In genomic region chr19:4534646-4535045, GRCm38 (mm10) we compare ENCODE assay signal across 24 mouse cellular contexts. TPM values are rescaled to one million over a fixed set of nuclear protein-coding genes. Genes with fewer than 3 reads are reported as not detected.
"Had no signal": no experiment of that assay in that cellular context is flagged by ENCODE, and none has a peak within 500 bp of the region (broad histone marks: within the 10 kb centered on the region; RNA-seq: fewer than 3 reads in every experiment).

No protein-coding gene starts in this region.

- H3K4me3 ChIP-seq: lung, embryonic 15.5 days; megakaryocyte, embryonic 14.5 days; midbrain, embryonic 13.5 days; midbrain, embryonic 15.5 days; neural tube, embryonic 12.5 days had no signal

- H3K36me3 ChIP-seq: lung, embryonic 15.5 days; midbrain, embryonic 13.5 days; midbrain, embryonic 15.5 days; neural tube, embryonic 12.5 days had no signal

- H3K4me2 ChIP-seq: lung, embryonic 15.5 days; midbrain, embryonic 11.5 days; midbrain, embryonic 13.5 days; midbrain, embryonic 15.5 days; neural tube, embryonic 12.5 days had no signal

- H3K27ac ChIP-seq: lung, embryonic 15.5 days; macrophage; midbrain, embryonic 13.5 days; midbrain, embryonic 15.5 days; neural tube, embryonic 12.5 days had no signal

- H3K9me3 ChIP-seq: lung, embryonic 15.5 days; megakaryocyte, embryonic 14.5 days; midbrain, embryonic 13.5 days; midbrain, embryonic 15.5 days; neural tube, embryonic 12.5 days had no signal

- H3K4me1 ChIP-seq: lung, embryonic 15.5 days; megakaryocyte, embryonic 14.5 days; midbrain, embryonic 13.5 days; midbrain, embryonic 15.5 days; neural tube, embryonic 12.5 days had no signal

- H3K9ac ChIP-seq: lung, embryonic 15.5 days; midbrain, embryonic 13.5 days; midbrain, embryonic 15.5 days; neural tube, embryonic 12.5 days had no signal

- DNase-seq: lung, adult 2 months; lung, postnatal 14 days; lung, postnatal 36 days; right cerebral cortex, postnatal 25 days; right cerebral cortex, postnatal 4 days; spleen, adult 18-20 months; thymus, adult 18-20 months; thymus, postnatal 14 days; thymus, postnatal 36 days had no signal

- ATAC-seq: lung, postnatal 0 days; midbrain, embryonic 13.5 days; midbrain, embryonic 15.5 days had no signal

- H3K27me3 ChIP-seq: lung, embryonic 15.5 days; midbrain, embryonic 13.5 days; midbrain, embryonic 15.5 days; neural tube, embryonic 12.5 days had no signal

RNA-seq across cellular contexts. Expression of gene Pcx, which starts 24.4 kb away (rescaled TPM):
- total RNA-seq: monocyte, adult 5-6 weeks had no signal

RNA-seq across cellular contexts. Expression of gene 2010003K11Rik, which starts 36.3 kb away (rescaled TPM):
- total RNA-seq: megakaryocyte progenitor cell, adult 5-6 weeks; midbrain, postnatal 0 days; monocyte, adult 5-6 weeks; neutrophil, adult 5-6 weeks had no signal
- polyA plus RNA-seq: lung, embryonic 15.5 days; macrophage; midbrain, embryonic 11.5 days; midbrain, embryonic 13.5 days; midbrain, embryonic 15.5 days; midbrain, postnatal 0 days; neural tube, embryonic 12.5 days; neural tube, embryonic 14.5 days; stomach, embryonic 14.5 days; thymus, postnatal 0 days had no signal

RNA-seq across cellular contexts. Expression of gene Syt12, which starts 57.4 kb away (rescaled TPM):
- total RNA-seq: megakaryocyte progenitor cell, adult 5-6 weeks; monocyte, adult 5-6 weeks; neutrophil, adult 5-6 weeks had no signal
- polyA plus RNA-seq: macrophage had no signal
